Mouse (Mus musculus) limb, embryonic 12.5 days (tissue): ENCODE data around the gene Rps17. TPM values are rescaled to one million over a fixed set of nuclear protein-coding genes. Genes with fewer than 3 reads are reported as not detected.

Experiments
- ATAC-seq: fragments of 200-750 bp; cut with Nextera tagmentation; 2 replicates; pipeline ENCODE4 v1.8.0; 2017; ENCODE audit warnings: low read depth, moderate TSS enrichment; ENCODE audit not compliant: insufficient number of reproducible peaks, insufficient read depth, low FRiP score, low TSS enrichment
- H3K27ac ChIP-seq: fragments of 300-500 bp; sonication (generic); 2 replicates; pipeline ENCODE4 v1.5.1; 2016; ENCODE audit warnings: mild to moderate bottlenecking, moderate library complexity
- H3K27me3 ChIP-seq: fragments of 300-500 bp; sonication (generic); 2 replicates; pipeline ENCODE4 v1.6.1; 2016; ENCODE audit warnings: mild to moderate bottlenecking, moderate library complexity
- H3K36me3 ChIP-seq: fragments of 300-500 bp; sonication (generic); 2 replicates; pipeline ENCODE4 v1.6.1; 2016; ENCODE audit warnings: mild to moderate bottlenecking, moderate library complexity
- H3K4me1 ChIP-seq: fragments of 300-500 bp; sonication (generic); replicated peaks from 2 replicates; pipeline ENCODE4 v1.6.1; 2016
- H3K4me2 ChIP-seq: fragments of 300-500 bp; sonication (generic); 2 replicates; pipeline ENCODE4 v1.6.1; 2016; ENCODE audit warnings: mild to moderate bottlenecking, moderate library complexity
- H3K4me3 ChIP-seq: fragments of 300-500 bp; sonication (generic); replicated peaks from 2 replicates; pipeline ENCODE4 v1.5.1; 2016; ENCODE audit warnings: mild to moderate bottlenecking
- H3K9ac ChIP-seq: fragments of 300-500 bp; sonication (generic); replicated peaks from 2 replicates; pipeline ENCODE4 v1.6.1; 2016; ENCODE audit warnings: mild to moderate bottlenecking, moderate library complexity
- H3K9me3 ChIP-seq: fragments of 300-500 bp; sonication (generic); 2 replicates; pipeline ENCODE4 v1.6.1; 2016; ENCODE audit warnings: mild to moderate bottlenecking, moderate library complexity
- WGBS: fragments of 180-500 bp; shearing (Covaris S2); methylation state at CpG from one replicate; pipeline ENCODE4 v1.1.7; 2016; 5-methylcytosine and 5-hydroxymethylcytosine counted together
- polyA plus RNA-seq: library from polyadenylated mRNA; unstranded; fragments of >200 nt; fragmentation: Nextera tagmentation; extraction: Ambion mirVana; gene quantifications from 2 replicates; pipeline ENCODE4 v1.2.1, GENCODE M21; 2016

Gene Rps17
- polyA plus RNA-seq: 1,248 and 1,281 TPM in 2 replicates

GRCm38 (mm10) chr7:81344544-81345446 is at the start of gene Rps17:
TSS of gene Rps17 (minus strand) at chr7:81345254.
- H3K9ac ChIP-seq: peak within 1 kb of the TSS; percentile 99
- peak; percentile 79 for ATAC-seq
- peak within 1 kb of the TSS; percentile 94 for H3K27ac ChIP-seq
- under 1% methylated on average over 84 of the region's 85 CpGs for WGBS
- peak within 1 kb of the TSS; percentile 98 for H3K4me2 ChIP-seq
- peaks cover 21% of the 10 kb centered on the region for H3K4me1 ChIP-seq
- peak within 1 kb of the TSS; percentile 97 for H3K4me3 ChIP-seq
- H3K27me3 ChIP-seq: no peaks in the 10 kb centered on the region; the same call in 1 of the 2 replicates
- no peaks in the 10 kb centered on the region; the same call in 1 of the 2 replicates for H3K9me3 ChIP-seq
- peaks cover 42% of the 10 kb centered on the region for H3K36me3 ChIP-seq

DNA sequence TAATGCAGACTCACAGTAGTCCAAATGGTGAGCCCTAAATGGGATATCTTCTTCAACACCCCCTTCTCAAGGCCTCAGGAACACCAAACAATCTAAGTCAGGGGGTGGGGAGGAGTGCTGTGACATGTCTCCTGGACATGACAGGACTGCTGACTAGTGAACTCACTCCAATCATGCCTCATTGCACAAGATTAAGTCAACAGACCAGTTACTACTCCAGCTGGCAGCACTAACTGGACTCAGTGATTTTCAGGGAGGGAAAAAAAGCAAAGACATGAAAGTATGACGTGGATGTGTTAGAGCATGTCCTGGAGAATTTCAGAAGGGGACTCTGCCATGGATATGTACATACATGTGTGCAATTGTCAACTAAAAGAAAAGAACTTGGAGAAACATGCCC is 34.3 kb upstream of the Rps17 start:
- no peak overlapping the region for H3K4me3 ChIP-seq
- no peak overlapping the region for H3K4me2 ChIP-seq
- 76% methylated on average over 1 of the region's 1 CpGs for WGBS
- H3K36me3 ChIP-seq: no peaks in the 10 kb centered on the region
- no peaks in the 10 kb centered on the region for H3K9me3 ChIP-seq
- no peaks in the 10 kb centered on the region for H3K27me3 ChIP-seq
- no peak overlapping the region for H3K9ac ChIP-seq
- no peak for ATAC-seq
- no peaks in the 10 kb centered on the region for H3K4me1 ChIP-seq
- no peak overlapping the region for H3K27ac ChIP-seq

DNA sequence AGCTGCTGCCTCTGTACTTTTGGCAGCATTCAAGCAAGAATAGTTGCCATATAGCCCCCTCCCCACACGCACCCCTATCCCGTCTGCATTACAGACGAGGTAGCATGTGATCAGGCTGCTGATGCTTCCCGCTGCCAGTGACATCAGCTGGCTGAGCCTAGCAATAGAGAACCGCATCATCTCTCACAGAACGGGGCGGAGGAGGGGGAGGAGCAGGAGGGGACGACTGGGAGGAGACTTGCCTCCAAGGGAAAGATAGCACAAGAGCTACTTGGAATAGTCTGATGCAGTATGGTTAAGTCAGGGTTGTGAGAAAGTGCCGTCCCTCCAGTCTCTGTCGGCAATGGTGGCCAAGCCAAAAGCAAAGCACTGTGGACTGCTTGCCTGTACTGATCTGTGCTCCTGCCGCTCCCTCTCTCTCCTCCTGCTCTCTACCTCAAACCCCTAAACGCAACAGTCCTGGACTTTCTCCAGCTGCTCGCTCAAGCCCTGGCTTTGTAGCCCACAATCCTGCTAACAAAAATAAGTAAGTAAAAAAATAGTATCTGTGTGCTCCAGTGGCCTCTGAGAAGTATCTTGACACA is 27.4 kb upstream of the Rps17 start:
- H3K4me2 ChIP-seq: peak overlapping the region; percentile 42
- peaks cover 24% of the 10 kb centered on the region for H3K27me3 ChIP-seq
- 6% methylated on average over 13 of the region's 13 CpGs for WGBS
- no peak overlapping the region for H3K9ac ChIP-seq
- 0 out of 2 replicates have a peak overlapping the region, but pooled peaks have one; percentile 6 for H3K4me3 ChIP-seq
- H3K4me1 ChIP-seq: 0 out of 2 replicates have a peak, but pooled peaks cover 3% of the 10 kb centered on the region
- H3K9me3 ChIP-seq: no peaks in the 10 kb centered on the region
- no peak for ATAC-seq
- no peaks in the 10 kb centered on the region for H3K36me3 ChIP-seq
- H3K27ac ChIP-seq: no peak overlapping the region

DNA sequence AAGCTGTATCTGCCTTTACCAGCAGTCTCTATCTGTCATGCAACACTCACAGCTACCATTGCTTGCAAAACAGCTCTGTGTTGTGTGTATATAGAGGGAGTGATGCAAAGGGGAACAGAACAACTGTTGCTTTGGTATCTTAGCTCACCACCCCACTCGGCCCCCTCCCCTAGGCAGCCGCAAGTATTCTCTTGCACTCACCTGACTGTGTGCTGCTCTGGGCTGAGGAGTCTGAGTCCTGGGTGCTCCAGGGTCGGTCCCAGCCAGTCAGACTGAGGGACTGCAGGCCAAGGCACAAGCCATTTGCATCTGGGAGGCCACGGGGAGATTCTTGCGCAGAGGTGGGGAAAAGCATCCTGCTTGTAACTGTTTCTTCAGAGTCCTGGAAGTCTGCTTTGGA is 26.8 kb upstream of the Rps17 start:
- no peaks in the 10 kb centered on the region for H3K36me3 ChIP-seq
- H3K27me3 ChIP-seq: peaks cover 24% of the 10 kb centered on the region
- no peak overlapping the region; the same call in 1 of the 2 replicates for H3K9ac ChIP-seq
- 9% methylated on average over 5 of the region's 5 CpGs for WGBS
- ATAC-seq: no peak
- H3K4me1 ChIP-seq: 0 out of 2 replicates have a peak, but pooled peaks cover 3% of the 10 kb centered on the region
- no peak overlapping the region for H3K27ac ChIP-seq
- no peak overlapping the region for H3K4me3 ChIP-seq
- H3K9me3 ChIP-seq: no peaks in the 10 kb centered on the region
- H3K4me2 ChIP-seq: peak overlapping the region; percentile 42; the same call in 1 of the 2 replicates

DNA sequence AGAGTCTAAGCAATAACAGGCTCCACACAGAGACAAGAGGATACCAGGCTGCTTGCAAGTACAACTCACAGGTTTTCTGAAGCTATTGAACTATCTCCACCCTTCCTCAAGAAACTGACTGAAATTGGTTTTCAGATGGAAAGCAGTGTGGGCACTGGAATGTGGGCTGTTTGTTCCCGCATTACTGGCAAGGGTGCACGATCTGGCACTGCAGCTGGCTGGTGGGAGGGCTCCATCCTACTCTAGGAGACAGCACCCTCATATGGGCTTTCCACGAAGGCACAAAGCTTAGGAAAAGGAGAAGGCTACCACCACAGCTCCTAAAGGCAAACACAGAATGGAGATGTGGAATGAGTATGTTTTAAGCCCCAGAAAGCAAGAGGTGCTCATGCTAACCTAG is 24.7 kb upstream of the Rps17 start:
- 70% methylated on average over 3 of the region's 3 CpGs for WGBS
- Histone ChIP-seq H3K4me1 (0 out of 2 replicates have a peak, but pooled peaks cover 3% of the 10 kb centered on the region), H3K9me3 (no peaks in the 10 kb centered on the region)

DNA sequence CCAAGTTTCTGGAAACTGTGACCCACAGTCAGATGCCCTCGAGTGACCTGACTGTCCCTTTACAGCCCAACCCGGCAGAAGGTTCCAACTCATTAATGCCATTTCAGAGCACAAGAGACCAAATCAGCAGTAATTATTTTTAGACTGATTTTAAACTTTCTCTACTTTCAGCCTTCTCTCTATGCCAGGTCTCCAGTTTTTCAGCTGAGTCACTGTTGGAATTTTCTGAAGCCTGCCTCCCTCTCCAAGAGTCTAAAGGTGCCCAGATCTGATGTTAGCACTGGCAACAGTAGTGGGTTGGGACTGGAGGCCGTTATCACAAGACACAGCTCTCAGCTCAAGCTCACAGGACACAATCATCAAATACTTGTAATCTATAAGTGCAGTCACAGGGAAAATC is 22.9 kb upstream of the Rps17 start:
- Histone ChIP-seq H3K27ac (no peak overlapping the region), H3K27me3 (peaks cover 23% of the 10 kb centered on the region), H3K4me2 (no peak overlapping the region), H3K4me3 (no peak overlapping the region), H3K9ac (no peak overlapping the region), H3K4me1 (0 out of 2 replicates have a peak, but pooled peaks cover 3% of the 10 kb centered on the region), H3K36me3 (no peaks in the 10 kb centered on the region), H3K9me3 (no peaks in the 10 kb centered on the region)
- WGBS: 76% methylated on average over 3 of the region's 3 CpGs
- no peak for ATAC-seq

More for the DNA sequence above, 24.7 kb upstream of the Rps17 start:
- peaks cover 24% of the 10 kb centered on the region for H3K27me3 ChIP-seq
- no peak overlapping the region for H3K4me3 ChIP-seq
- no peak overlapping the region for H3K4me2 ChIP-seq
- H3K9ac ChIP-seq: no peak overlapping the region
- ATAC-seq: no peak
- no peak overlapping the region for H3K27ac ChIP-seq
- H3K36me3 ChIP-seq: no peaks in the 10 kb centered on the region

- no peaks in the 10 kb centered on the region for H3K27me3 ChIP-seq
- no peak for ATAC-seq
- peaks cover 23% of the 10 kb centered on the region for H3K4me1 ChIP-seq
- H3K4me2 ChIP-seq: no peak overlapping the region
- H3K36me3 ChIP-seq: no peaks in the 10 kb centered on the region
- H3K9me3 ChIP-seq: no peaks in the 10 kb centered on the region
- H3K9ac ChIP-seq: no peak overlapping the region
- H3K27ac ChIP-seq: no peak overlapping the region
- no peak overlapping the region for H3K4me3 ChIP-seq
- 79% methylated on average over 7 of the region's 7 CpGs for WGBS
These were observed 11.9 kb upstream of the Rps17 start for GRCm38 (mm10) chr7:81356975-81357374.

DNA sequence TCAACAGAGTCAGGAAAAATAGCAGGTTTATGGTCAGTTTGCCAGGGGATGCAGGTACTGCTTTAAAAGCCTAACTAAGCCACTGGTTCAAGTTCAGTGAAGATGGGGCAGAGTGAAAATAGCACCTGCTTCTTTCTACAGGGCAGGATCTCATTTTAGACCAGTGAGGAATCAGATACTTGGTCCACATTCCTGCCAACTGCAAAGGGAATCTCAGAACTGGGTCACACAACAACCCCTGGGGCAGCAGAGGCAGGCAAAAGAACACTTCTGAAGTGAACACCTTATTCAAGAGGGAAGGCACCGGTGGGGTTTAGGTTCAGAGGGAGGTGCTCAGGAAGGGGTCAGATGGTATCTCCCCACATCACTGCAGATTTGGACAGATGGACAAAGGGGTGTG is 11.3 kb upstream of the Rps17 start:
- Histone ChIP-seq H3K27ac (no peak overlapping the region), H3K9me3 (no peaks in the 10 kb centered on the region), H3K36me3 (no peaks in the 10 kb centered on the region), H3K4me2 (no peak overlapping the region), H3K9ac (no peak overlapping the region), H3K27me3 (no peaks in the 10 kb centered on the region), H3K4me1 (peaks cover 23% of the 10 kb centered on the region), H3K4me3 (no peak overlapping the region)
- no peak for ATAC-seq
- 87% methylated on average over 1 of the region's 1 CpGs for WGBS

DNA sequence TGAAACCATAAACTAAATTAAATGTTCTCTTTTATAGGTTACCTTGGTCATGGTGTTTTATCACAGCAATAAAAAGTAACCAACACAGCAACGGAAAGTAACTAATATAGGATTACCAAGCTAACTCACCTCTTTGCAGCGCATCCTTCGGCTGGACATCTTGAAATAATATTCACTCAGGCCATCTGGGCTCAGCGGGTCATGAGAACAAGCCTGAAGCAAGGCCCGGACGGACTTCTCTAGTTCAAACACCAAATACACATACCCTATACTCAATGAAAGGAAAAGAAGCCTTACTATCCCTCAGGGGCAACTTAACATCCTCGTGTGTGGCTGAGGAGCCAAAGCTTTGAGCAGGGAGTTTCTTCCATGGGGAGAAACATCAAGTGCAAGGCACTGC is 10.7 kb upstream of the Rps17 start:
- no peak for ATAC-seq
- peaks cover 23% of the 10 kb centered on the region for H3K4me1 ChIP-seq
- H3K4me2 ChIP-seq: no peak overlapping the region
- H3K36me3 ChIP-seq: no peaks in the 10 kb centered on the region
- no peak overlapping the region for H3K9ac ChIP-seq
- no peaks in the 10 kb centered on the region for H3K27me3 ChIP-seq
- no peak overlapping the region for H3K27ac ChIP-seq
- WGBS: 17% methylated on average over 7 of the region's 7 CpGs
- no peak overlapping the region for H3K4me3 ChIP-seq
- no peaks in the 10 kb centered on the region for H3K9me3 ChIP-seq

DNA sequence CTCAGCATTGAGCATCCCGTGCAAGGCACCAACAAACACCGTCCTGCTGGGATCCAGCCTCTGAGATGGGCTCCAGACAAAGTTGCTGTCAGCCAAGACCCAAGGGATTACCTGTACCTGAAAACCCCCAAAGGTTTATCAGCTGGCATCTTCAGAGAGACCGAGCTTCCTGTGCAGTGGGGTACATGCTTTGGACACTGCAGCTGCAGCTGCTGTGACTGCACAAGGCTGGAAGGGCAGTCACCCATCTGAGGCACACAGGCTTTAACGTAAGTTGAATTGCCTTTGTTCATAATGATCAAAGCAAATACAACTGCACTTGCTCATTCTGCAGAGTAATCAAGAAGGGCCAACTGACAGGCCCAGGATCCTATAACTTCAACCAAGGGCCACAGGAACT is 6.8 kb upstream of the Rps17 start:
- ATAC-seq: no peak
- H3K9me3 ChIP-seq: no peaks in the 10 kb centered on the region
- no peak overlapping the region for H3K27ac ChIP-seq

DNA sequence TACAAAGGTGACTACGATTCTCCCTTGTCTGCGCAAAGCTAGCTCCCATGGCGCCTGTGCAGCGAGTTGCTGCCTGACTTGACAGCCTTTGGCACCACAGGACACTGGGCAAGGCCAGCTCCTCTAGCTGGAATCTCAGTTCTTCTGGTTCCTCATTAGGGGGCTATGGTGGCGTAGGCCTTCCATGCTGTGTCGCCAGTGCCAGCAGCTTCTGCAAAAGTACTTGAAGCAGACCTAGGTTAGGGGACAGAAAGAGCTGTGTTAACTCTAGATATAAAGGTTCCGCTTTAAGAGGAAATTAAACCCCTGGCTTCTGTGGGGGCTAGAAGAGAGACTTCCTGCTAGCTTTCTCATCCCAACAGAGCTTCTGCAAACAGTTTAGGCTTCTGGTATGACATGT is 3.2 kb upstream of the Rps17 start:
- H3K9ac ChIP-seq: no peak overlapping the region
- H3K4me2 ChIP-seq: no peak overlapping the region
- peaks cover 8% of the 10 kb centered on the region for H3K36me3 ChIP-seq
- 73% methylated on average over 7 of the region's 7 CpGs for WGBS
- H3K4me1 ChIP-seq: peaks cover 12% of the 10 kb centered on the region
- no peak for ATAC-seq
- no peaks in the 10 kb centered on the region for H3K9me3 ChIP-seq
- H3K4me3 ChIP-seq: no peak overlapping the region
- no peaks in the 10 kb centered on the region; the same call in 1 of the 2 replicates for H3K27me3 ChIP-seq
- H3K27ac ChIP-seq: no peak overlapping the region

More for the DNA sequence above, 6.8 kb upstream of the Rps17 start:
- Histone ChIP-seq H3K4me1 (peaks cover 23% of the 10 kb centered on the region), H3K27me3 (no peaks in the 10 kb centered on the region; the same call in 1 of the 2 replicates), H3K4me2 (no peak overlapping the region), H3K9ac (no peak overlapping the region), H3K36me3 (no peaks in the 10 kb centered on the region), H3K4me3 (no peak overlapping the region)
- 73% methylated on average over 4 of the region's 4 CpGs for WGBS
